Mouse (Mus musculus) ES-E14 (cell line): ENCODE data around the gene Sptb.

Experiments
- CHD2 ChIP-seq: IDR thresholded peaks from 2 replicates; pipeline ENCODE4 v1.6.1; 2014; ENCODE audit warnings: mild to moderate bottlenecking, low read depth, low read length, inconsistent platforms
- HCFC1 ChIP-seq: IDR thresholded peaks from 2 replicates; pipeline ENCODE4 v1.6.1; 2012; ENCODE audit warnings: low read length, inconsistent platforms, borderline replicate concordance; ENCODE audit not compliant: insufficient read depth
- MAFK ChIP-seq: IDR thresholded peaks from 2 replicates; pipeline ENCODE4 v1.6.1; 2014; ENCODE audit warnings: mild to moderate bottlenecking, low read depth, low read length, inconsistent platforms; ENCODE audit not compliant: insufficient read depth
- ZC3H11A ChIP-seq: IDR thresholded peaks from 2 replicates; pipeline ENCODE4 v1.6.1; 2012; ENCODE audit warnings: low read depth, mild to moderate bottlenecking, inconsistent platforms, low read length, borderline replicate concordance

GRCm38 (mm10) chr12:76649708-76650687 is 60.3 kb downstream of the Sptb start:
- TF ChIP-seq MAFK (no peak), CHD2 (no peak), HCFC1 (no peak), ZC3H11A (no peak)
